Mouse (Mus musculus) lung, embryonic 14.5 days (tissue): ENCODE data around the gene Trp53inp2. TPM values are rescaled to one million over a fixed set of nuclear protein-coding genes. Genes with fewer than 3 reads are reported as not detected.

Experiments used
- ATAC-seq: fragments of 200-750 bp; cut with Nextera tagmentation; 2 replicates; pipeline ENCODE4 v1.8.0; 2017; ENCODE audit warnings: mild to moderate bottlenecking, moderate TSS enrichment, moderate library complexity; ENCODE audit not compliant: insufficient read depth
- DNase-seq: peaks from one replicate; pipeline ENCODE4 v3.0.0-alpha.2; 2015
- H3K27ac ChIP-seq: fragments of 300-500 bp; sonication (generic); 2 replicates; pipeline ENCODE4 v1.5.1; 2014; ENCODE audit warnings: low read depth, mild to moderate bottlenecking, moderate library complexity
- H3K27me3 ChIP-seq: fragments of 300-500 bp; sonication (generic); 2 replicates; pipeline ENCODE4 v1.6.1; 2014; ENCODE audit warnings: low read length, control low read depth; ENCODE audit not compliant: insufficient read depth
- H3K36me3 ChIP-seq: fragments of 300-500 bp; sonication (generic); 2 replicates; pipeline ENCODE4 v1.6.1; 2014; ENCODE audit warnings: control low read depth; ENCODE audit not compliant: insufficient read depth
- H3K4me1 ChIP-seq: fragments of 300-500 bp; sonication (generic); 2 replicates; pipeline ENCODE4 v1.6.1; 2014; ENCODE audit warnings: antibody characterized with exemption, control low read depth; ENCODE audit not compliant: insufficient read depth
- H3K4me2 ChIP-seq: fragments of 300-500 bp; sonication (generic); 2 replicates; pipeline ENCODE4 v1.6.1; 2014; ENCODE audit warnings: mild to moderate bottlenecking
- H3K4me3 ChIP-seq: fragments of 300-500 bp; sonication (generic); 2 replicates; pipeline ENCODE4 v1.5.1; 2014; ENCODE audit warnings: low read depth, low read length
- H3K9ac ChIP-seq: fragments of 300-500 bp; sonication (generic); 2 replicates; pipeline ENCODE4 v1.6.1; 2014
- H3K9me3 ChIP-seq: fragments of 300-500 bp; sonication (generic); 2 replicates; pipeline ENCODE4 v1.6.1; 2016; ENCODE audit warnings: low read depth, low read length, control low read depth
- CTCF ChIP-seq: IDR thresholded peaks from 2 replicates; pipeline ENCODE4 v1.5.1; 2016; ENCODE audit warnings: antibody characterized with exemption, low read depth
- WGBS: fragments of 180-500 bp; shearing (Covaris S2); extraction: QIAGEN DNeasy Blood & Tissue Kit; methylation state at CpG from one replicate; pipeline ENCODE4 v1.1.7; 2014; 5-methylcytosine and 5-hydroxymethylcytosine counted together
- polyA plus RNA-seq: library from polyadenylated mRNA; unstranded; fragments of >200 nt; fragmentation: Nextera tagmentation; extraction: Ambion mirVana; gene quantifications from 2 replicates; pipeline ENCODE4 v1.2.1, GENCODE M21; 2014

Trp53inp2 gene
- polyA plus RNA-seq, 1 experiment from 2014 or later, result 15.0 TPM

- H3K4me2 ChIP-seq, result no peak overlapping the region
- 0 out of 2 replicates have a peak, but pooled peaks have one; percentile 11 for ATAC-seq
These were observed 4.2 kb downstream of the Trp53inp2 start for GRCm38 (mm10) chr2:155385090-155385489.

GRCm38 (mm10) chr2:155385731-155386533 is 5.1 kb downstream of the Trp53inp2 start:
- 59% methylated on average over 18 of the region's 18 CpGs for WGBS
- H3K9ac ChIP-seq, result no peak overlapping the region
- ATAC-seq (no peak), DNase-seq (no peak)
- 0 out of 2 replicates have a peak, but pooled peaks cover 4% of the 10 kb centered on the region for H3K4me1 ChIP-seq
- no peak overlapping the region for H3K27ac ChIP-seq
- no peak for TF ChIP-seq CTCF
- H3K36me3 ChIP-seq, result peaks cover 21% of the 10 kb centered on the region
- no peaks in the 10 kb centered on the region for H3K27me3 ChIP-seq
- no peaks in the 10 kb centered on the region for H3K9me3 ChIP-seq
- no peak overlapping the region for H3K4me3 ChIP-seq
- H3K4me2 ChIP-seq, result no peak overlapping the region

More at GRCm38 (mm10) chr2:155385090-155385489, 4.2 kb downstream of the Trp53inp2 start:
- H3K4me3 ChIP-seq, result no peak overlapping the region
- H3K4me1 ChIP-seq, result 0 out of 2 replicates have a peak, but pooled peaks cover 4% of the 10 kb centered on the region
- peaks cover 13% of the 10 kb centered on the region for H3K36me3 ChIP-seq
- peak; percentile 91 for DNase-seq
- H3K9me3 ChIP-seq, result no peaks in the 10 kb centered on the region
- no peak overlapping the region for H3K27ac ChIP-seq
- H3K27me3 ChIP-seq, result no peaks in the 10 kb centered on the region
- no peak overlapping the region for H3K9ac ChIP-seq
- 31% methylated on average over 7 of the region's 7 CpGs for WGBS
- peak; percentile 78 for TF ChIP-seq CTCF

- Histone ChIP-seq H3K36me3 (peaks cover 25% of the 10 kb centered on the region), H3K4me3 (no peak overlapping the region)
- WGBS, result 18% methylated on average over 27 of the region's 27 CpGs
These were observed 5.7 kb downstream of the Trp53inp2 start for GRCm38 (mm10) chr2:155386534-155386899.

DNA sequence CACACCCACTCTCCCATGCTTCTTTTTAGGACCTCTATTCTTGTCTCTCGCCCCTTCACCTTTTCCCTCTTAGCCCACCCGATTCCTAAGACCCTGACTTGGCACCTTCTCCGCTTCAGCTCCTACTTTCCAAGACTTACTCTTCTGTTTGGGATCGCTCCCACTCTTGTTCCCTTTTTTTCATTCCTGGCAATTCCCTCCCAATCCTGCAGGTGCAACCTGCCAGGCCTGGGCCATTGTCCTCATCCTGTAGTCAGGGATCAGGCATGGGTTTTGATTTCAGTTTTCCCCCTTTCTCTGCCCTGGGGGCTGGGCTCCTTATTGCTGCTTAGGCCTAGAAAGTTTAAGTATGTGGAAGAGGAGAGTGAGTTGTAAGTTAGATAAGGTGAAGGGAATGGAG is 6.2 kb downstream of the Trp53inp2 start:
- Histone ChIP-seq H3K4me1 (0 out of 2 replicates have a peak, but pooled peaks cover 4% of the 10 kb centered on the region), H3K9ac (no peak overlapping the region), H3K27me3 (no peaks in the 10 kb centered on the region), H3K9me3 (no peaks in the 10 kb centered on the region), H3K4me3 (no peak overlapping the region), H3K36me3 (peaks cover 25% of the 10 kb centered on the region), H3K27ac (no peak overlapping the region), H3K4me2 (no peak overlapping the region)
- WGBS, result 63% methylated on average over 4 of the region's 4 CpGs
- DNase-seq (no peak), ATAC-seq (no peak)
- no peak for TF ChIP-seq CTCF

More at GRCm38 (mm10) chr2:155386534-155386899, 5.7 kb downstream of the Trp53inp2 start:
- Histone ChIP-seq H3K9me3 (no peaks in the 10 kb centered on the region), H3K4me1 (0 out of 2 replicates have a peak, but pooled peaks cover 4% of the 10 kb centered on the region), H3K27me3 (no peaks in the 10 kb centered on the region), H3K4me2 (no peak overlapping the region), H3K9ac (no peak overlapping the region), H3K27ac (no peak overlapping the region)
- ATAC-seq (no peak), DNase-seq (no peak)
- TF ChIP-seq CTCF, result no peak

- 70% methylated on average over 2 of the region's 2 CpGs for WGBS
- H3K4me2 ChIP-seq, result no peak overlapping the region
- ATAC-seq (no peak), DNase-seq (no peak)
- no peaks in the 10 kb centered on the region for H3K27me3 ChIP-seq
- no peak overlapping the region for H3K27ac ChIP-seq
- no peak for TF ChIP-seq CTCF
- no peak overlapping the region for H3K4me3 ChIP-seq
- H3K9ac ChIP-seq, result no peak overlapping the region
- peaks cover 28% of the 10 kb centered on the region for H3K36me3 ChIP-seq
- no peaks in the 10 kb centered on the region for H3K9me3 ChIP-seq
- no peaks in the 10 kb centered on the region for H3K4me1 ChIP-seq
These were observed 7.7 kb downstream of the Trp53inp2 start for GRCm38 (mm10) chr2:155388573-155388972.

- H3K9me3 ChIP-seq, result no peaks in the 10 kb centered on the region
- 83% methylated on average over 5 of the region's 5 CpGs for WGBS
- no peaks in the 10 kb centered on the region for H3K4me1 ChIP-seq
- TF ChIP-seq CTCF, result no peak
- DNase-seq (no peak), ATAC-seq (no peak)
- H3K9ac ChIP-seq, result no peak overlapping the region
- peaks cover 50% of the 10 kb centered on the region for H3K36me3 ChIP-seq
- no peaks in the 10 kb centered on the region for H3K27me3 ChIP-seq
- H3K4me2 ChIP-seq, result no peak overlapping the region
- no peak overlapping the region for H3K4me3 ChIP-seq
- H3K27ac ChIP-seq, result no peak overlapping the region
These were observed 13.7 kb downstream of the Trp53inp2 start for GRCm38 (mm10) chr2:155394586-155394985.

GRCm38 (mm10) chr2:155400276-155400675 is 19.4 kb downstream of the Trp53inp2 start:
- ATAC-seq, result no peak
- no peak overlapping the region for H3K4me3 ChIP-seq
- H3K9ac ChIP-seq, result no peak overlapping the region
- no peaks in the 10 kb centered on the region for H3K27me3 ChIP-seq
- no peak overlapping the region for H3K27ac ChIP-seq
- DNase-seq, result no peak
- TF ChIP-seq CTCF, result no peak
- H3K4me2 ChIP-seq, result no peak overlapping the region
- no peaks in the 10 kb centered on the region for H3K4me1 ChIP-seq
- H3K36me3 ChIP-seq, result peaks cover 55% of the 10 kb centered on the region
- no peaks in the 10 kb centered on the region for H3K9me3 ChIP-seq
